Mouse (Mus musculus) neural tube, embryonic 14.5 days (tissue): Measurements from ENCODE around the gene Gm11084. TPM values are rescaled to one million over a fixed set of nuclear protein-coding genes. Genes with fewer than 3 reads are reported as not detected.

ENCODE experiments used
- microRNA-seq: library from miRNA; unstranded; fragments of <30 nt; microRNA quantifications from one replicate; pipeline ENCODE4, GENCODE M21; 2016
- polyA plus RNA-seq: library from polyadenylated mRNA; unstranded; fragments of >200 nt; fragmentation: Nextera tagmentation; extraction: Ambion mirVana; gene quantifications from 2 replicates; pipeline ENCODE4 v1.2.1, GENCODE M21; 2014

Gene Gm11084
- polyA plus RNA-seq, 1 experiment from 2014 or later, result not detected

Small RNA genes within 50 kb of the gene (microRNA-seq; reads per million reads assigned to microRNA genes)
- not detected for gene Gm25960

Other genes starting within 250 kb of the Gm11084 start
- gene Sp3, start 6.3 kb downstream of the Gm11084 start, polyA plus RNA-seq, result 45.3 and 48.6 TPM in 2 replicates
- gene Ola1, start 232.2 kb upstream of the Gm11084 start, polyA plus RNA-seq, result 102 and 113 TPM in 2 replicates